Mouse (Mus musculus) myocyte (in vitro differentiated cells): ENCODE data around the gene Iqgap2. TPM values are rescaled to one million over a fixed set of nuclear protein-coding genes. Genes with fewer than 3 reads are reported as not detected.

ENCODE experiments used
- H3K27me3 ChIP-seq: one replicate; pipeline ENCODE4 v1.6.1; 2011; ENCODE audit not compliant: control insufficient read depth, insufficient read depth, insufficient read length
- H3K36me3 ChIP-seq: one replicate; pipeline ENCODE4 v1.6.1; 2011; ENCODE audit not compliant: control insufficient read depth, insufficient read depth
- H3K4me2 ChIP-seq: one replicate; pipeline ENCODE4 v1.6.1; 2011; ENCODE audit warnings: low read depth, control low read depth
- H3K4me3 ChIP-seq: one replicate; pipeline ENCODE4 v1.5.1; 2011; ENCODE audit warnings: mild to moderate bottlenecking, control low read depth, moderate library complexity
- H3K79me2 ChIP-seq: one replicate; pipeline ENCODE4 v1.6.1; 2011; ENCODE audit not compliant: control insufficient read depth, insufficient read depth
- H3ac ChIP-seq: one replicate; pipeline ENCODE4 v1.6.1; 2011; ENCODE audit not compliant: control insufficient read depth, insufficient read length
- CEBPB ChIP-seq: IDR thresholded peaks from 2 replicates; pipeline ENCODE4 v1.6.1; 2011; ENCODE audit warnings: mild to moderate bottlenecking, moderate library complexity; ENCODE audit not compliant: poor library complexity, insufficient read depth, severe bottlenecking
- E2F4 ChIP-seq: IDR thresholded peaks from one replicate; pipeline ENCODE4 v1.6.1; 2011; ENCODE audit warnings: mild to moderate bottlenecking, control low read depth, moderate library complexity; ENCODE audit not compliant: insufficient read depth
- MAX ChIP-seq: IDR thresholded peaks from one replicate; pipeline ENCODE4 v1.6.1; 2011; ENCODE audit warnings: low read depth, mild to moderate bottlenecking, control low read depth
- MYOD1 ChIP-seq, 3 experiments: IDR thresholded peaks; one replicate each; pipeline ENCODE4 v1.6.1; 2011; ENCODE audit warnings: control low read depth in 2 of 3, low read depth in 2 of 3, mild to moderate bottlenecking in 2 of 3, moderate library complexity in 1 of 3; ENCODE audit not compliant: insufficient read length in 2 of 3, control insufficient read depth in 1 of 3
- MYOG ChIP-seq, 3 experiments: IDR thresholded peaks; one replicate each; pipeline ENCODE4 v1.6.1; 2011; ENCODE audit warnings: control low read depth in 2 of 3, low read depth in 2 of 3, mild to moderate bottlenecking in 2 of 3; ENCODE audit not compliant: insufficient read length in 2 of 3, control insufficient read depth in 1 of 3, insufficient read depth in 1 of 3
- POLR2A ChIP-seq: IDR thresholded peaks from one replicate; pipeline ENCODE4 v1.6.1; 2011; ENCODE audit warnings: low read depth, mild to moderate bottlenecking, control low read depth, moderate library complexity; ENCODE audit not compliant: insufficient read length
- POLR2AphosphoS2 ChIP-seq: IDR thresholded peaks from one replicate; pipeline ENCODE4 v1.6.1; 2011; ENCODE audit warnings: low read depth, control low read depth; ENCODE audit not compliant: insufficient read length
- REST ChIP-seq: IDR thresholded peaks from one replicate; pipeline ENCODE4 v1.6.1; 2011; ENCODE audit warnings: mild to moderate bottlenecking, control low read depth, moderate library complexity; ENCODE audit not compliant: insufficient read depth, insufficient read length
- SRF ChIP-seq: IDR thresholded peaks from one replicate; pipeline ENCODE4 v1.6.1; 2011; ENCODE audit warnings: low read depth; ENCODE audit not compliant: control insufficient read depth, insufficient read length
- TCF12 ChIP-seq: IDR thresholded peaks from one replicate; pipeline ENCODE4 v1.6.1; 2011; ENCODE audit warnings: mild to moderate bottlenecking, control low read depth; ENCODE audit not compliant: poor library complexity, insufficient read depth, severe bottlenecking
- TCF3 ChIP-seq: IDR thresholded peaks from one replicate; pipeline ENCODE4 v1.6.1; 2011; ENCODE audit warnings: low read depth, control low read depth; ENCODE audit not compliant: insufficient read length
- USF1 ChIP-seq: IDR thresholded peaks from one replicate; pipeline ENCODE4 v1.6.1; 2011; ENCODE audit warnings: low read depth, mild to moderate bottlenecking, control low read depth, moderate library complexity
- polyA plus RNA-seq: library from polyadenylated mRNA; unstranded; fragments of >200 nt; fragmentation: generic; extraction: Trizol; gene quantifications from one replicate; pipeline ENCODE4 v1.2.1, GENCODE M21; 2012; ENCODE audit warnings: missing spikeins

The Iqgap2 gene
- polyA plus RNA-seq, 1 experiment: 0.02 TPM

- no peak for TF ChIP-seq SRF
- Histone ChIP-seq H3K4me3 (no peak overlapping the region), H3K79me2 (no peaks in the 10 kb centered on the region), H3ac (no peak overlapping the region), H3K36me3 (no peaks in the 10 kb centered on the region), H3K27me3 (no peaks in the 10 kb centered on the region), H3K4me2 (no peak overlapping the region)
Observed at GRCm38 (mm10) chr13:95747101-95747500, 144.6 kb downstream of the Iqgap2 start.

DNA sequence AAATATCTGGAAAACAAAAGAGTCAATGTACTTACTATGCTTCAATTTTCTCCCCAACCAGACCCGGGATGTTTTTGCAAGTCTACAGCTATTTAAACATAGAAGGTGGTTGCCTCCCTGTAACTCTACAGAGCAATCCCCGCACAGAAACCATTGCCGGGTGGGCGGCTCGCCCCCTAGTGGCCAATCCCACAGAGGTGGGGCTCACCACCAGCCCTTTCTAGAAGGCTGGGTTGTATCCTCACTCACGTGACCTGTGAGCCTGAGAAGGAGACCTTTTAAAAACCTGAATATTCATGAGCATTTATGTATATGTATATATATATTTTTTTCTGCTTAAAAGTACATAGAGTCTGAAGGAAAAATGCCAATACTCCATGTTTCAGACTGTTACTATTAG, 145.2 kb downstream of the Iqgap2 start:
- no peak overlapping the region for H3K4me2 ChIP-seq
- no peak overlapping the region for H3ac ChIP-seq
- no peak overlapping the region for H3K4me3 ChIP-seq
- H3K27me3 ChIP-seq: no peaks in the 10 kb centered on the region
- H3K36me3 ChIP-seq: no peaks in the 10 kb centered on the region
- H3K79me2 ChIP-seq: no peaks in the 10 kb centered on the region
- TF ChIP-seq CEBPB (no peak), TCF3 (no peak), TCF12 (no peak), MYOG (IDR thresholded peaks at IDR 0.05; ENCODE audit: control insufficient read depth in 1 of 3, insufficient read depth in 1 of 3, insufficient read length in 2 of 3, low read depth in 2 of 3) (no peak), POLR2AphosphoS2 (no peak), E2F4 (no peak), POLR2A (no peak), SRF (no peak), MAX (no peak), MYOD1 (IDR thresholded peaks at IDR 0.05; ENCODE audit: control insufficient read depth in 1 of 3, insufficient read length in 2 of 3, low read depth in 2 of 3) (no peak), USF1 (no peak), REST (no peak)

- TF ChIP-seq POLR2A (no peak), TCF12 (no peak), POLR2AphosphoS2 (no peak), MYOD1 (IDR thresholded peaks at IDR 0.05; ENCODE audit: control insufficient read depth in 1 of 3, insufficient read length in 2 of 3, low read depth in 2 of 3) (no peak), TCF3 (no peak), MAX (no peak), USF1 (no peak), E2F4 (no peak), MYOG (IDR thresholded peaks at IDR 0.05; ENCODE audit: control insufficient read depth in 1 of 3, insufficient read depth in 1 of 3, insufficient read length in 2 of 3, low read depth in 2 of 3) (no peak), CEBPB (no peak), REST (no peak), SRF (no peak)
- no peak overlapping the region for H3K4me3 ChIP-seq
- H3K27me3 ChIP-seq: peaks cover 4% of the 10 kb centered on the region
- H3ac ChIP-seq: no peak overlapping the region
- H3K36me3 ChIP-seq: no peaks in the 10 kb centered on the region
- no peaks in the 10 kb centered on the region for H3K79me2 ChIP-seq
- no peak overlapping the region for H3K4me2 ChIP-seq
Observed at GRCm38 (mm10) chr13:95745451-95745850, 146.3 kb downstream of the Iqgap2 start.

GRCm38 (mm10) chr13:95742881-95743466, 148.7 kb downstream of the Iqgap2 start:
- no peaks in the 10 kb centered on the region for H3K79me2 ChIP-seq
- TF ChIP-seq POLR2AphosphoS2 (no peak), MAX (no peak), SRF (no peak), E2F4 (no peak), REST (no peak), POLR2A (no peak)
- peaks cover 4% of the 10 kb centered on the region for H3K27me3 ChIP-seq
- H3ac ChIP-seq: no peak overlapping the region
- no peak overlapping the region for H3K4me2 ChIP-seq
- H3K36me3 ChIP-seq: no peaks in the 10 kb centered on the region
- no peak overlapping the region for H3K4me3 ChIP-seq

GRCm38 (mm10) chr13:95741813-95742689, 149.7 kb downstream of the Iqgap2 start:
- Histone ChIP-seq H3K27me3 (peaks cover 4% of the 10 kb centered on the region), H3K79me2 (no peaks in the 10 kb centered on the region), H3K36me3 (no peaks in the 10 kb centered on the region), H3K4me3 (no peak overlapping the region), H3ac (no peak overlapping the region), H3K4me2 (no peak overlapping the region)
- TF ChIP-seq TCF3: no peak
- TF ChIP-seq POLR2A: no peak
- no peak for TF ChIP-seq TCF12
- TF ChIP-seq MYOG (IDR thresholded peaks at IDR 0.05; ENCODE audit: control insufficient read depth in 1 of 3, insufficient read depth in 1 of 3, insufficient read length in 2 of 3, low read depth in 2 of 3): no peak
- TF ChIP-seq REST: no peak
- TF ChIP-seq MYOD1 (IDR thresholded peaks at IDR 0.05; ENCODE audit: control insufficient read depth in 1 of 3, insufficient read length in 2 of 3, low read depth in 2 of 3): no peak
- TF ChIP-seq E2F4: no peak
- TF ChIP-seq POLR2AphosphoS2: no peak
